13 mouse cellular contexts compared by ENCODE assay signal in the genomic region with DNA sequence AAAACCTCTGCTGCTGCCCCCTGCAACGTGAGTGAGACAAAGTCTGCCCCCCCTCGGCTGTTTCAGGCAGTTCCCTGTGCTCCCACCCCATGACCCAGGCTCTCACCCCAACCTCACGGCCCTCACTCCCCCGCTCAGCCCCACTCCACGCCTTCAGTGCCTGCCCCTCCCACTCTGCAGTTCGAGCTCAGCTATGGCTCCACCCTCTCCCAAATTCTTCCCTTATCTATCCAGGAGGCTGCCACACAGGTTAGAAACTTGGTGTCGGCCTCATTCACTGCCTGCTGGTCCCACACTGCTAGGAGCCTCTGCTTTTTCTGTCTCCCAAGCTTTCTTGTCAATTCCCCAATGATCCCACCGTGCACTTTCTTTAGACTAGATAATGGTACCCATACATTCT. TPM values are rescaled to one million over a fixed set of nuclear protein-coding genes. Genes with fewer than 3 reads are reported as not detected.
DNase-seq lines count a peak whose midpoint lies in the region; ATAC-seq and TF ChIP-seq lines count a peak whose summit lies in the region.
"Had no signal": no experiment of that assay in that cellular context is flagged by ENCODE, and none has a peak within 500 bp of the region (broad histone marks: within the 10 kb centered on the region; RNA-seq: fewer than 3 reads in every experiment).

No protein-coding gene starts in this region.

- TF ChIP-seq EP300 in lung, postnatal 0 days (IDR thresholded peaks at IDR 0.05) = no peak

- no peak for DNase-seq in heart, embryonic 10.5 days (ENCODE audit: low spot score)
- no peak for DNase-seq in heart, adult 9 months (ENCODE audit: low spot score in 2 of 2)
- DNase-seq in urinary bladder, postnatal 14 days (ENCODE audit: low spot score) = peak; percentile 45
- no peak for DNase-seq in urinary bladder, postnatal 36 days (ENCODE audit: low spot score in 2 of 2)
- DNase-seq in lung, postnatal 0 days (ENCODE audit: low spot score) = no peak
- no peak for DNase-seq in layer of hippocampus, postnatal 25 days (ENCODE audit: extremely low spot score in 1 of 2, low spot score in 1 of 2)
- no peak for DNase-seq in cerebellum, postnatal 36 days
- DNase-seq: adrenal gland, postnatal 25 days; right cerebral cortex, postnatal 14 days had no signal

- H3K27me3 ChIP-seq in heart, embryonic 10.5 days (ENCODE audit: insufficient read depth, poor library complexity, severe bottlenecking) = no peaks in the 10 kb centered on the region
- H3K27me3 ChIP-seq in lung, postnatal 0 days (replicated peaks; ENCODE audit: insufficient read depth, low read length) = no peaks in the 10 kb centered on the region
- no peaks in the 10 kb centered on the region for H3K27me3 ChIP-seq in neural tube, embryonic 15.5 days (replicated peaks)
- H3K27me3 ChIP-seq: hindbrain, embryonic 12.5 days had no signal

- peaks cover 57% of the 10 kb centered on the region for H3K4me1 ChIP-seq in heart, embryonic 10.5 days
- H3K4me1 ChIP-seq in lung, postnatal 0 days (ENCODE audit: insufficient read depth, low read depth, low read length) = peaks cover 10% of the 10 kb centered on the region; the same call in 1 of the 2 replicates
- H3K4me1 ChIP-seq in neural tube, embryonic 15.5 days = no peaks in the 10 kb centered on the region
- H3K4me1 ChIP-seq: hindbrain, embryonic 12.5 days had no signal

- peak overlapping the region; percentile 1; the same call in 1 of the 2 replicates for H3K27ac ChIP-seq in heart, embryonic 10.5 days
- H3K27ac ChIP-seq in lung, postnatal 0 days (ENCODE audit: low read length) = no peak overlapping the region
- H3K27ac ChIP-seq in neural tube, embryonic 15.5 days (replicated peaks) = no peak overlapping the region
- H3K27ac ChIP-seq: hindbrain, embryonic 12.5 days; layer of hippocampus, adult 2 months; macrophage had no signal

- peaks cover 77% of the 10 kb centered on the region for H3K36me3 ChIP-seq in heart, embryonic 10.5 days
- H3K36me3 ChIP-seq in lung, postnatal 0 days (ENCODE audit: insufficient read depth, low read length) = peaks cover 30% of the 10 kb centered on the region
- H3K36me3 ChIP-seq in neural tube, embryonic 15.5 days = peaks cover 37% of the 10 kb centered on the region

- H3K9ac ChIP-seq in lung, postnatal 0 days (replicated peaks; ENCODE audit: low read depth) = no peak overlapping the region
- H3K9ac ChIP-seq in neural tube, embryonic 15.5 days (replicated peaks) = no peak overlapping the region
- H3K9ac ChIP-seq: hindbrain, embryonic 12.5 days had no signal

- WGBS in heart, embryonic 10.5 days = 27% methylated on average over 8 of the region's 8 CpGs
- 36% methylated on average over 8 of the region's 8 CpGs for WGBS in lung, postnatal 0 days
- 85% methylated on average over 8 of the region's 8 CpGs for WGBS in neural tube, embryonic 15.5 days

- peak; percentile 42 for ATAC-seq in lung, postnatal 0 days
- no peak for ATAC-seq in neural tube, embryonic 15.5 days (ENCODE audit: low FRiP score)

- H3K4me2 ChIP-seq in lung, postnatal 0 days (replicated peaks; ENCODE audit: low read depth, low read length) = no peak overlapping the region
- no peak overlapping the region for H3K4me2 ChIP-seq in neural tube, embryonic 15.5 days
- H3K4me2 ChIP-seq: hindbrain, embryonic 12.5 days had no signal

- TF ChIP-seq CTCF in lung, postnatal 0 days (IDR thresholded peaks at IDR 0.05) = no peak

- no peak overlapping the region; the same call in 1 of the 2 replicates for H3K4me3 ChIP-seq in heart, embryonic 10.5 days
- no peak overlapping the region for H3K4me3 ChIP-seq in lung, postnatal 0 days (ENCODE audit: low read depth, low read length)
- H3K4me3 ChIP-seq in neural tube, embryonic 15.5 days (replicated peaks) = no peak overlapping the region
- H3K4me3 ChIP-seq: hindbrain, embryonic 12.5 days; layer of hippocampus, adult 2 months had no signal

- H3K9me3 ChIP-seq in heart, embryonic 10.5 days = no peaks in the 10 kb centered on the region
- no peaks in the 10 kb centered on the region for H3K9me3 ChIP-seq in lung, postnatal 0 days (ENCODE audit: low read length)
- no peaks in the 10 kb centered on the region for H3K9me3 ChIP-seq in neural tube, embryonic 15.5 days (replicated peaks)
- H3K9me3 ChIP-seq: hindbrain, embryonic 12.5 days had no signal

RNA-seq across cellular contexts. Expression of gene Pnma1, which starts 12.8 kb away (rescaled TPM):
- 0.71 and 1.1 TPM in 2 replicates for polyA plus RNA-seq in heart, embryonic 10.5 days (2016; fragmentation: Nextera tagmentation; extraction: Ambion mirVana)
- 1.9 and 2.9 TPM in 2 replicates for polyA plus RNA-seq in lung, postnatal 0 days (2015; fragmentation: Nextera tagmentation; extraction: Ambion mirVana)
- polyA plus RNA-seq in neural tube, embryonic 15.5 days (2015; fragmentation: Nextera tagmentation; extraction: Ambion mirVana) = 3.2 and 3.8 TPM in 2 replicates
- total RNA-seq in layer of hippocampus, postnatal 25 days (2021) = 1 to 10 TPM; 3.8 to 4.5 TPM

RNA-seq across cellular contexts. Expression of gene Dnal1, which starts 47.0 kb away (rescaled TPM):
- 3.4 and 3.7 TPM in 2 replicates for polyA plus RNA-seq in heart, embryonic 10.5 days (2016; fragmentation: Nextera tagmentation; extraction: Ambion mirVana)
- 3.1 and 4.5 TPM in 2 replicates for polyA plus RNA-seq in lung, postnatal 0 days (2015; fragmentation: Nextera tagmentation; extraction: Ambion mirVana)
- polyA plus RNA-seq in neural tube, embryonic 15.5 days (2015; fragmentation: Nextera tagmentation; extraction: Ambion mirVana) = 6.7 and 7.0 TPM in 2 replicates
- 100 to 1,000 TPM in 1 of 2 experiments, 10 to 100 TPM in 1; 95.8 to 104 TPM for total RNA-seq in layer of hippocampus, postnatal 25 days (2021)

RNA-seq across cellular contexts. Expression of gene Elmsan1, which starts 57.6 kb away (rescaled TPM):
- 8.0 and 10.5 TPM in 2 replicates for polyA plus RNA-seq in heart, embryonic 10.5 days (2016; fragmentation: Nextera tagmentation; extraction: Ambion mirVana)
- 5.9 and 6.7 TPM in 2 replicates for polyA plus RNA-seq in lung, postnatal 0 days (2015; fragmentation: Nextera tagmentation; extraction: Ambion mirVana)
- 4.0 and 5.4 TPM in 2 replicates for polyA plus RNA-seq in neural tube, embryonic 15.5 days (2015; fragmentation: Nextera tagmentation; extraction: Ambion mirVana)
- total RNA-seq in layer of hippocampus, postnatal 25 days (2021) = 10 to 100 TPM; 21.0 to 21.7 TPM
